Mouse (Mus musculus): ENCODE data around the gene Atg7. TPM values are rescaled to one million over a fixed set of nuclear protein-coding genes. Genes with fewer than 3 reads are reported as not detected.

Atg7 gene
- total and polyA plus RNA-seq, 3 experiments: 11.1 to 15.7 (median 14.8) TPM

- Histone ChIP-seq H3K4me2 (ENCODE audit: insufficient read depth, low read depth, poor library complexity, severe bottlenecking) (no peak overlapping the region), H3K79me2 (replicated peaks; ENCODE audit: control insufficient read depth, extremely low read depth, insufficient read depth, poor library complexity, severe bottlenecking) (no peaks in the 10 kb centered on the region), H3K4me3 (replicated peaks in 1 of 3; ENCODE audit: low read depth in 2 of 3, low read length in 2 of 3, poor library complexity in 1 of 3) (no peak overlapping the region), H3K27me3 (replicated peaks) (no peaks in the 10 kb centered on the region), H3K27ac (ENCODE audit: insufficient read depth, low read depth) (no peak overlapping the region), H3K4me1 (ENCODE audit: control insufficient read depth in 1 of 2, insufficient read depth in 2 of 2) (peaks cover 52 to 84% of the 10 kb centered on the region in 2 experiments), H3K36me3 (replicated peaks in 1 of 2; ENCODE audit: control insufficient read depth in 1 of 2, insufficient read depth in 1 of 2, low read length in 1 of 2) (no peaks in the 10 kb centered on the region), H3K9me3 (replicated peaks; ENCODE audit: low read length) (no peaks in the 10 kb centered on the region), H3K9ac (ENCODE audit: insufficient read depth, low read depth) (no peak overlapping the region)
- DNase-seq (ENCODE audit: extremely low read depth): no peak
- dilution Hi-C loops (cut with MboI; ENCODE audit: extremely low pct_ligation_motif_present, extremely low pct_unique_long_range_greater_than_20kb, low sequenced_read_pairs): no loop called here
- TF ChIP-seq MAZ (IDR thresholded peaks at IDR 0.05; ENCODE audit: low read depth, low read length) (no peak), ZKSCAN1 (IDR thresholded peaks at IDR 0.05; ENCODE audit: borderline replicate concordance, low read depth, low read length) (no peak), RAD21 (IDR thresholded peaks at IDR 0.05; ENCODE audit: low read depth, low read length) (no peak), CHD1 (IDR thresholded peaks at IDR 0.05; ENCODE audit: low read depth, low read length) (no peak), TCF12 (IDR thresholded peaks at IDR 0.05; ENCODE audit: low read depth, low read length) (no peak), MEF2A (IDR thresholded peaks at IDR 0.05; ENCODE audit: borderline replicate concordance, low read depth, low read length) (no peak), E2F4 (IDR thresholded peaks at IDR 0.05; ENCODE audit: insufficient replicate concordance, low read depth, low read length) (no peak), CHD2 (IDR thresholded peaks at IDR 0.05; ENCODE audit: low read length) (no peak), UBTF (IDR thresholded peaks at IDR 0.05; ENCODE audit: low read depth, low read length) (no peak), RCOR1 (conservative IDR thresholded peaks at IDR 0.05; ENCODE audit: low read depth, low read length) (no peak), SMC3 (IDR thresholded peaks at IDR 0.05; ENCODE audit: low read depth, low read length) (no peak), JUN (IDR thresholded peaks at IDR 0.05; ENCODE audit: insufficient read depth, low read depth, low read length) (no peak), USF2 (conservative IDR thresholded peaks at IDR 0.05; ENCODE audit: low read depth, low read length) (no peak), PAX5 (IDR thresholded peaks at IDR 0.05; ENCODE audit: low read length) (no peak), BHLHE40 (IDR thresholded peaks at IDR 0.05; ENCODE audit: low read depth, low read length) (no peak), USF1 (IDR thresholded peaks at IDR 0.05; ENCODE audit: low read depth, low read length) (no peak)
- in situ Hi-C loops (cut with MboI; ENCODE audit: low pct_ligation_motif_present, low pct_unique_long_range_greater_than_20kb, low sequenced_read_pairs): no loop called here
Observed at GRCm38 (mm10) chr6:114808654-114809430, 165.9 kb downstream of the Atg7 start.

DNA sequence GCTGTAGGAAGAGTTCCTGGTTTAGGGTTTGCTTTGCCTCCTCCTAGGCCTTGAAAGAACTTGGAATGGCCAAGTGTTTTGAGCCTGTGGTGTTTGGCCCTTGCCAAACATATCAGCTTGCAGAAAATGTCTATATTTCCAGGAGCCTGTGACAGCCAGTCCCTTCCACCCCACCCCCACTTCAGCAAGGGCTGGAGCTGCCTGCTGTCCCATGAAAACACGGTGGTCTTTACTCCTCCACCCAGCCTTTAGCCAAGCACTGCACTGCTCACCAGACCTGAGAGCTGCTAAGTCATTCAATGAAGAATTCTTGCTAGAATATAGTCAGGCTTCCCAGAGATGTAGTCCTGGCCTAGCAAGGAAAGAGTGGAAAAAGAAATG is 166.5 kb downstream of the Atg7 start:
- TF ChIP-seq TCF12 (IDR thresholded peaks at IDR 0.05; ENCODE audit: low read depth, low read length) (no peak), PAX5 (IDR thresholded peaks at IDR 0.05; ENCODE audit: low read length) (no peak), NRF1 (IDR thresholded peaks at IDR 0.05; ENCODE audit: low read depth, low read length) (no peak), MEF2A (IDR thresholded peaks at IDR 0.05; ENCODE audit: borderline replicate concordance, low read depth, low read length) (no peak), EP300 (IDR thresholded peaks at IDR 0.05; ENCODE audit: low read length) (no peak)
- dilution Hi-C loops (cut with MboI; ENCODE audit: extremely low pct_ligation_motif_present, extremely low pct_unique_long_range_greater_than_20kb, low sequenced_read_pairs): no loop called here

More for the DNA sequence above, 166.5 kb downstream of the Atg7 start:
- Histone ChIP-seq H3K36me3 (replicated peaks in 1 of 2; ENCODE audit: control insufficient read depth in 1 of 2, insufficient read depth in 1 of 2, low read length in 1 of 2) (peaks cover 0 to 2% of the 10 kb centered on the region in 2 experiments), H3K9ac (ENCODE audit: insufficient read depth, low read depth) (no peak overlapping the region), H3K27ac (ENCODE audit: insufficient read depth, low read depth) (no peak overlapping the region), H3K79me2 (replicated peaks; ENCODE audit: control insufficient read depth, extremely low read depth, insufficient read depth, poor library complexity, severe bottlenecking) (no peaks in the 10 kb centered on the region), H3K4me1 (ENCODE audit: control insufficient read depth in 1 of 2, insufficient read depth in 2 of 2) (peaks cover 48 to 83% of the 10 kb centered on the region in 2 experiments), H3K27me3 (replicated peaks) (no peaks in the 10 kb centered on the region), H3K4me2 (ENCODE audit: insufficient read depth, low read depth, poor library complexity, severe bottlenecking) (no peak overlapping the region), H3K9me3 (replicated peaks; ENCODE audit: low read length) (peaks cover 2% of the 10 kb centered on the region), H3K4me3 (replicated peaks in 1 of 3; ENCODE audit: low read depth in 2 of 3, low read length in 2 of 3, poor library complexity in 1 of 3) (no peak overlapping the region)
- in situ Hi-C loops (cut with MboI; ENCODE audit: low pct_ligation_motif_present, low pct_unique_long_range_greater_than_20kb, low sequenced_read_pairs): no loop called here
- no peak for DNase-seq (ENCODE audit: extremely low read depth)
